Mouse (Mus musculus) adrenal gland, adult 8-10 months (tissue): Measurements from ENCODE around the gene Elobl. TPM values are rescaled to one million over a fixed set of nuclear protein-coding genes. Genes with fewer than 3 reads are reported as not detected.

Source experiments
- DNase-seq: peaks from one replicate; pipeline ENCODE4 v3.0.0; 2022
- total RNA-seq, 4 experiments: library from RNA; stranded (reverse); gene quantifications; 2 replicates each; pipeline ENCODE4 v1.2.4; 2022

Gene Elobl
- total RNA-seq, 4 experiments from 2014 or later: not detected

GRCm38 (mm10) chr11:88934089-88935000 is 32.4 kb downstream of the Elobl start:
- peak; percentile 50 for DNase-seq

DNA sequence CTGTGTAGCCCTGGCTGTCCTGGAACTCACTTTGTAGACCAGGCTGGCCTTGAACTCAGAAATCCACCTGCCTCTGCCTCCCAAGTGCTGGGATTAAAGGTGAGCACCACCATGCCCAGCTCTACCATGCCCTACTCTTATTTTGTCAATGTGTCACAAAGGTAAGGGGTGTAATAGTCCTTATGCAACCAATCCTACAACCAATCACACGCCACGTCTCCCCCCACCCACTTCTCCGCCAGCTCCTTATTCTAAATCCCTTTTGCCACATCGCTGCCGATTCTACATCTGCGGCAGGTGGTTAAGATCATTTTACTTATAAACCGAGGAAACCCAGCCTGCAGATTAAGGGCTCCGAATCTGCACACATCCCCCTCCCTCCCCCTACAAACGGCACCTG is 33.7 kb downstream of the Elobl start:
- no peak for DNase-seq

DNA sequence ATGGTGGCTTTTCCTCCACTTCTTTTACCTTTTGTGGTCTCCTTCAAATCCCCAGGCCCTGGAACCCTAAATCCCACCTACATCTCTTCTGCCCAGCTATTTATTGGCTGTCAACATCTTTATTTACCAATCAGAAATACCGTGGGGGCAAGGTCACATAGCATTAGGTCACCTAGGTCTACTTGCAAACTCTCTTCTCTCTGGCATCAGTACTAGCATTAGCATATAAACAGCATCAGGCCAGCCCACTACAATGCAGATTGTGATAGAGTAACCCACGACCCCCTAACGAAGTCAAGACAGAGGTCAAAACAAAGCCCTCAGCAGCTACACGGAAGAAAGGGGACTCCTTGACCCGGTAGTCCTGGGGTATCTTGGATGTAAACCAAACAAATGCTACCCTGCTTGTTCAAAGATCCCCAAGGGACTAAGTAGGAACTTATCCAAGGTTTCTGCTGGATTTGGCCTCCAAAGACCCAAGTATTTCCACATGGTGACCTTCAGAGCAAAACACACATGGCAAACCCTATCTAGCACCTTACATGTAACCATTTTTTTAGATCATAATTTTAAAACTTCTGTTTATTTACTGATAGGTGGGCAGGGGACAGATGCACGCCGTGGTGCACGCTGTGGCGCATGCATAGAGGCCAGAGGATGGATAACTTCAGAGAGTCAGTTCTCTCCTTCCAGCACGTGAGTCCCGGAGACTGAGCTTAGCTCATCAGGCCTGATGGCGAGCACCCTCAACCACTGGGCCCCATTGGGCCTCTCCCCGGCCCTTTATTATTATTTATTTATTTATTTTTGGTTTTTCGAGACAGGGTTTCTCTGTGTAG is 34.8 kb downstream of the Elobl start:
- DNase-seq: no peak

DNA sequence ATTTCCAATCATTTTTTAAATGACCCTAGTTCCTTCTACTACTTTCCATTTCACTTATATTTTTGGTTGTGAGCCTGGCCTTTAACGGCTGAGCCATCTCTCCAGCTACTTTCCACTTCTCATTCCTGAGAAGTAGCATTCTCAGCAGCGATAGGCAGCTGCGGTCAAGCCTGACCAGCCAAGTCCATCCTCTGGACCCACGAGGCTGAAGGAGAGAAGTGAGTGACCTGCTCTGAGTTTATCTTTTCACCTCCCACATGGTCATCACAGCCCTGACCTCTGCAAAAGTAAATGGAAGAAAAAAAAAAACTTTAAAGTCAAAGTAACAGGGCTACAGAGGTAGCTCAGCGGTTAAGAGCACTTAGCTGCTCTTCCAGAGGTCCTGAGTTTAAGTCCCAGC is 40.2 kb downstream of the Elobl start:
- no peak for DNase-seq

Other genes starting within 250 kb of the Elobl start
- 100 to 1,000 TPM; 158 to 319 (median 228) TPM for gene Msi2, start 248.4 kb downstream of the Elobl start, total RNA-seq
- gene Akap1, start 102.3 kb downstream of the Elobl start, total RNA-seq: 100 to 1,000 TPM; 102 to 124 (median 117) TPM
- gene Scpep1, start 11.5 kb downstream of the Elobl start, total RNA-seq: 100 to 1,000 TPM; 128 to 260 (median 184) TPM
- 10 to 100 TPM in 3 of 4 experiments, 1 to 10 TPM in 1; 9.1 to 16.0 (median 12.9) TPM for gene Coil, start 3.3 kb upstream of the Elobl start, total RNA-seq
- gene Trim25, start 32.4 kb upstream of the Elobl start, total RNA-seq: 100 to 1,000 TPM; 136 to 188 (median 157) TPM
- gene Dgke, start 99.9 kb upstream of the Elobl start, total RNA-seq: 10 to 100 TPM; 10.7 to 17.0 (median 14.3) TPM
- not detected for gene Gm525, start 106.9 kb upstream of the Elobl start, total RNA-seq